Mouse (Mus musculus): ENCODE results near the gene Zkscan3.

Gene Zkscan3

DNA sequence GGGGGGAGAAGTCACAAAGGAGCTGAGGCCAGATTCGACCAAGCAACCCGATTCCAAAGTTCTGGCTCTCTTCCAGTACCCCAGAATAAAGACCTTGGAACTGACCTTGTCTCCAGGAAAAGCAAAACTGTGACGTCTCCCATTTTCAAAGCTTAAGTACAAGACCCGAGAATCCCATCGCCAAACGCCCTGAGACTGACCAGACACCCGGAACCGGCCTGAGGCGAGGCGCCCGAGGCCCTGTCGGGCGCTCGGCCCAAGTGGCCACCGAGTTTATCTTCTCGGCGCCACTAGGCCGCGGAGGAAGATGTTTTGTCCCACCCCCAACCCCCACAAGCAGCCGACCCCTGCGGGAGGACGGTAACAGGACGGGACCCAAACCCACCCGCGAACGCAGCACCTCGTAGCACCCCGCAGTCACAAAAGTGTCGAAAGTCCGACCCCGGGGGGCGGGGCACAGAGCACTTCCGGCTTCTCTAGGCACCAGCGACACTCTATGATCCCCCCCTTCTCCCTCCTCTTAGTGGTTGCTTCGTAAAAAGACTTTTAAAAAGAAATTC lies at the start of gene Zkscan3:
TSS of gene Zkscan3 (minus strand) at position 469 of the 560 bp plus-strand sequence.
- peak; percentile 93 for DNase-seq

- DNase-seq, result no peak
These were observed 45.5 kb upstream of the Zkscan3 start for GRCm38 (mm10) chr13:21447856-21448614.

DNA sequence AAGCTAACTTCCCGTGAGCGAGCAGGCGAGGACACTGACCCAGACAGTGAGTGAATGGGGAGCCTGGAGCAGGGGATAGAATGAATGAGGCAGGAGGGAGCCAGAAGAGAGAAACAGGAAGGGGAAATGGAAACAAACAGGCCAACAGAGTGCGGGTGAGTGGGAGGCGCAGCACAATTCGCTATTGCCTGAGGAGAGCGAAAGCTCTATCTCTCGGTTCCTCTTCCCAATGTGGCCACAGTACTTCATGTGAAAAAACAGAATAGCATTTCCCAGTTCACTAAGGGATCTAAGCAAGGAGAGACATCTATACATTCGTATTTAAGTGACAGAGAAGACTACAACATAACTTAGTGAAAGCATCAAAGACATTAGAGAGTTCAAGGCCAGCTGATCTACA lies 44.2 kb upstream of the Zkscan3 start:
- no peak for DNase-seq

GRCm38 (mm10) chr13:21441207-21441572 lies 38.6 kb upstream of the Zkscan3 start:
- DNase-seq, result no peak

GRCm38 (mm10) chr13:21440503-21441206 lies 38.1 kb upstream of the Zkscan3 start, which contains the start of gene Pgbd1:
TSS of gene Pgbd1 (minus strand) at chr13:21441058.
- DNase-seq, result peak; percentile 74

GRCm38 (mm10) chr13:21435476-21435875 lies 32.9 kb upstream of the Zkscan3 start:
- DNase-seq, result no peak

DNA sequence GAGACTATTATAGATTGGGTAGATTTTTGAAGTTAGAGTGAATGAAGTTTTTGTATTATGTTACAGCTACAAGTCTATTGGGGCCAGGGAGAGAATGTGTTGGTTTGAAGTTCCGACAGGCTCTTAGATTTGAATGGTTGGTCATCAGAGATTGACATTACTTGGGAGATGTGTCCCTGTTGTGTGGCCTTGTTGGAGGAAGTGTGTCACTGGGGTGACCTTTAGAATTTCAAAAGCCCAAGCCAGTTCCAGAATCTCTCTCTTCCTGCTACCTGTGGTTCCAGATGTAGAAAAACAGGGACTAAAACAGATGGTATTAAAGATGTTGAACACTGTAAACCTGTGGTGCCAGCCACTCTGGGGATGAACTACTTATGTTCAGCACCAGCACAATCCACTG lies 25.1 kb upstream of the Zkscan3 start:
- no peak for DNase-seq

DNA sequence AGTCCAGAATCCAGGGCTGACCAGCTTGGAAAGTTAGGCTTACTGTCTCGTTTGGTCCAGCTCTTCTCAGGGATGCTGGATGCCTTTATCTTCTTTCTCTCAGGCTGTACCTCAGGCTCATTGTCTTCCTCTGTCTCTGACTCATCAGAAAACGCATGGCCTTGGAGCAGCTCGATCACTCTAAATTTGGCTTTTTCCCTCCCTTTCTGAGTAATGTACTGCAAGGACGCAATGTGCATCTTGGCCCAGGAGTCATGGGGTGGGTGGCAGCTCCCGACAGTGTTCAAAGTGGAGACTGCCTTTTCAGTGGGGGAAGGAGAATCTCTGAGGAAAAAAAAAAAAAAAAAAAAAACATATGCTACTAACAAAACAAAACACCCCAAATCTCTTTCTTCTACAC lies 20.7 kb upstream of the Zkscan3 start:
- no peak for DNase-seq

GRCm38 (mm10) chr13:21418865-21419264 lies 16.3 kb upstream of the Zkscan3 start:
- no peak for DNase-seq

- no peak for DNase-seq
These were observed 14.9 kb upstream of the Zkscan3 start for GRCm38 (mm10) chr13:21417298-21418010.

GRCm38 (mm10) chr13:21415750-21416149 lies 13.2 kb upstream of the Zkscan3 start:
- DNase-seq, result no peak

DNA sequence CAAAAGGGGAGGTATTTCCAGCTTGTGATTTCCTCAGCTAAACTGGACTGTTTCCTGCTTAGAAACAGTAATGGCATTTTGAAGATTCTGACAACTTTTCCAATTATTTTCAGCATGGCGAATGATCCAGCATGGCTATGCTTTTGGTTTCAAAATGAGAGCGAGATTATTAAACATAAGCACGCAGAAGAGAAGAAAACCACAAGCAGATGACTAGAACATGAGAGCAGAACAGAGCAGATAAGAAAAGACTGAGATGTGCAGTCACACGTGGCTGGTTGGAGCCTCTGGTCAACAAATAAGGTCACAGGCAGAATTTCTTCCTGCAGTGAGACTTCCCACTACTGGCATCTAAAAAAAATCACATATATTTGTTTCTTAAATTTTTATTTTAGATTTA lies 12.7 kb upstream of the Zkscan3 start:
- DNase-seq, result no peak

DNA sequence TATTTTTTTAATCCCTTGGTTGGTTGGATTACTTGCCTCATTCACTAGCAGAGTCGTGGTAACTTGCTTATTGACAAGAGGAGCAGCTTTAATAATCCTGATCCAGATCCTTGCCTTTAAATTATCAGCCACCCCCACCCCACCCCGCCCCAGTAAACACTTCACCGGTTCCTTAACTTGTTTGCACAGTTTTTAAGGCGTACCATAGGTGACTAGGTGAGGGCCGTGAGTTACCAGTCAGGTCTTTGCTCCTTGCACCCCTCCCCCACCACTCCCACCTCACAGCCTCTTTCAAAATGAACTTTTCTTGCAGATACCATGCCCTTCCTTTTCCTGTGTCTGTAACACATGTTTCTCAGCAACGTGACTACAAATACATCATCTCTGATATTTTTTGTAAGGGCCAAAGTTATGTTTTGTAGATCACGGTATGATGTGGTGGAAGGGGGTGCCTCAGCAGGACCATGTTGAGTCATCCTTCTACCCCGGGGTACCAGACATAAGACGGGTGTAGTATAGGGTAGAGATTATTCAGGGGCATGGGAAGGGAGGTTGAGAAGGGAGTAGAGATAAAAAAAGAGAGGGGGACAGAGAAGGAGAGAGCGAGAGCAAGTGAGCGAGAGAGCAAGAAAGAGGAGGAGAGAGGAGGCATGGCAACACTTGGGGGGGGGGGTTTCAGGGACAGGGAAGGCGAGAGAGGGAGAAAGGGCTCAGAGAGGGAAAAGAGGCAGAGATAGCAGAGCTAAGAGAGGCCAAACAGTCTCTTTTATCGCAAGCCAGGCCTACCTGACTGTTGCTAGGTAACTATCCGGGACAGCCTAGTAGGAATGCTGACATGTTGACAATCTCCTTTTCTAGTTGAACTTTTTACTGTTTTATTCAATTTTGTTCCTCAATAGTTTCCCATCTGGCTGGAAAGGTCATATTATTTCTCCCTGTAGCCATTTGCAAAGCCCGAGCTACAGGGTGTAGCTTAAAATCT lies 12.0 kb upstream of the Zkscan3 start:
- no peak for DNase-seq

DNA sequence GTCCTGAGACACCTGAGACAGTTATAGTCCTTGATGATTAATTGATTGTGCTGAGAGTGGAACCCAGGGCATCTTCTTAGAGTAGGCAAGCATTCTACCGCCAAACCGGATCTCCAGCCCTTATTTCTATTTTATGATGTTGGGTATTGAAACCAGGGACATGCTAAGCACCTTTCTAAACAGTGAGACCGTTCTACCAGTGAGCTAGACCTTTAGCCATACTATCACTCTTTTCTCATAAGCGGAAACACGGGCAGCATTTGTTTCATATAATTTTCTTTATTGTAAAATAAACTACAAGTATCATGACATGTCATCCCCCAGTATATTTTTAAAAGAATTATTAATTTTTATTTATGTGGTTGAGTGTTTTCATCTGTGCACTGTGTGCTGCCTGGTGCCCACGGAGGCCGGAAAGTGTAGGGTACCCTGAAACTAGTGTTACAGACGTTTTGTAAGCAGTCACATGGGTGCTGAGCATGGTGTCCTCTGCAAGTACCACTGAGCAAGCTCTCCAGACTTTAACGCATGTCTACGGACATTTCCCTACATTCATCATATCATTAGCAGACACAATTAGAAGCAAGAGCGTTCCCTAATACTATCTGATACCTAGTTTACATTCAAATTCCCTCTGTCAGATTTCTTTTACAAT lies 6.4 kb upstream of the Zkscan3 start:
- DNase-seq, result no peak

DNA sequence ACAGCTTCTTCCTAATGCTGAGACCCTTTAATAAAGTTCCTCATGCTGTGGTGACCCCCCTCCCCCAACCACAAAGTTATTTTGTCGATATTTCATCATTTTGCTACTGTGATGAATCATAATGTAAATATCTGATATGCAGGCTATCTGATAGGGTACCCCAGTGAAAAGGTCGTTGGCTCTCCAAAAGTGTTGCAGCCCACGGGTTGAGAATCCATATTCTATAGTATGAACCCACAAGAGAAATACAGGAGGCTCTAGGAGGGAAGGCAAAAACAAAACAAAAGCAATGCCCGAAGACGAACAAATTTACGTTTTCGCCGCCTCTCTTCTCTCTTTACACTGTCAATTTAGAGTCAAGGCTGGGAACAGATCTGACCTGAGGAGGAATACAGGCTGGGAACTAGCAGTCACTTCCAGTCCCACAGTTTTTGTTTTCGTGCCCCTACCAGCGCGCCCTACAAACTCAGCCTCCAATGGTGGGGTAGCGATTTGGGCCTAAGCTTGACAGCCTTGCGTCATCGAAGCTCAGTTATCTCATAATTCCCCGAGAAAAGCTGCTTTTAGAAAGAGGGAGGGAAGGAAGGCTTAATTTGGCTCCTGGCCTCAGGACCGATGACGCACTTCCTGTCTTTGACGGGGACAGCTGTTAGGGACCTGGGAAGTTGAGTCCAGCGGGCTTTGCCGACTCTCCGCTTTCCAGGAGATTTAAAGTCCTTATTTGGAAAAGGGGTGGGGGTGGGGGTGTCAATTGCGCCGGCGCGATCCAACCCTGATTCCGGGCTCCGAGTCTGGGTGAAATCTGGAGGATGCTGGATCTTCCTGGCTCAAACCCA lies 5.6 kb upstream of the Zkscan3 start:
- peak; percentile 52 for DNase-seq

DNA sequence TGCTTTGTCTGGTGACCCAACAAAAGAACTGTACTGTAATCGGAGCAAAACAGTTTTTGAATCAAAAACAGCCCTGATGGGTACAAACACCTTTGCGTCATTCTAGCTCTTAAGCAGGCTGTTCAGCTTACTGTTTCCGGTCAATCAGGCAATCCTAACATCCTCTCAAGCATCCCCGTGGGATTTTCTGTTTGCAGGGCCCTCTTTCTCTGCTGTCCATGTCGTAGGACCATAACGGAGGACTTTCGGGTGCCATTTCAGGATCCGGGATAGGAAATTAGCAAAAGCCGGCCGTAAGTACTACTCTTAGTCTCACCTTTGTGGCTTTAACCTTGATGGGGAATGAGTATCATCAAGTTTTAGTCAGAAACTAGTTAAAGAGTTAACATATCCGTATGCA lies 4.8 kb upstream of the Zkscan3 start:
- DNase-seq, result no peak

DNA sequence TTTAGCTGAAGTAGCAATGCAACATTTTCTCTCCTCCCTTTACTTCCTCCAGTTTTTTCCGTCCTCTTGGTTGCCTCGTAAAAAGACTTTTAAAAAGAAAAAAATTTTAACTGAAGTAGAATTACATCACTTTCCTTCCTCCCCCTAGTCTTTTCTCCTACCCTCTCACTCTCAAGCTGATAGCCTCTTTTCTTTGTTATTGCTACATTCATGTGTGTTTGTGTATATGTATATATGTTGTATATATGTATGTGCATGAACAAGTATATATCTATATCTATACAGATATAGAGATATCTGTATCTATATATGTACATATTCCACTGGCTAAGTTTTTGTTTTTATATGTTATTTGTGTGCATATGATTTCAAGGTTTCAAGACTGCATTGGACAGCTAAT lies 293 bp upstream of the Zkscan3 start:
- no peak for DNase-seq

GRCm38 (mm10) chr13:21401636-21402286 lies 794 bp downstream of the Zkscan3 start:
- no peak for DNase-seq

GRCm38 (mm10) chr13:21401166-21401565 lies 1.4 kb downstream of the Zkscan3 start:
- DNase-seq, result no peak

DNA sequence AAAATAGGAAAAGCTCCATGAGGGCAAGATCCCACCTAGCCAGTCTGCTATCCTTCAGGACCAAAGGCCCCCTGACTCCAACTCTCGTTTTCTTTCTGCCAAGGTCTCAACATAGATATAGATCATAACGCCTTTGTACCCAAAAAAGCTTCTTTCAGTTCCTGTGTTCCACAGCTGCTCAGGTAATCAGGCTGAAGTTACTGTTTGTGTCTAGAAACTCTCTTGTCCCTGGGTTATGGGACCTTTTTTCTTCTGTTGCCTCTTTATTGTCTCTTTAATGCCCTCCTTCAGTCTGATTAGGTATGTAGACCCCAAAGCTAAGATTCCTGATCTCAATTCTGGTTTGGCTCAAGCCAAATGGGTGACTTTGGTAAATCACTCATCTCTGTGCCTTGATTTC lies 5.1 kb downstream of the Zkscan3 start:
- DNase-seq, result no peak

Measured in thymus, postnatal 4 days (tissue).